Mouse (Mus musculus): ENCODE results near the gene Ap1s1.

DNA sequence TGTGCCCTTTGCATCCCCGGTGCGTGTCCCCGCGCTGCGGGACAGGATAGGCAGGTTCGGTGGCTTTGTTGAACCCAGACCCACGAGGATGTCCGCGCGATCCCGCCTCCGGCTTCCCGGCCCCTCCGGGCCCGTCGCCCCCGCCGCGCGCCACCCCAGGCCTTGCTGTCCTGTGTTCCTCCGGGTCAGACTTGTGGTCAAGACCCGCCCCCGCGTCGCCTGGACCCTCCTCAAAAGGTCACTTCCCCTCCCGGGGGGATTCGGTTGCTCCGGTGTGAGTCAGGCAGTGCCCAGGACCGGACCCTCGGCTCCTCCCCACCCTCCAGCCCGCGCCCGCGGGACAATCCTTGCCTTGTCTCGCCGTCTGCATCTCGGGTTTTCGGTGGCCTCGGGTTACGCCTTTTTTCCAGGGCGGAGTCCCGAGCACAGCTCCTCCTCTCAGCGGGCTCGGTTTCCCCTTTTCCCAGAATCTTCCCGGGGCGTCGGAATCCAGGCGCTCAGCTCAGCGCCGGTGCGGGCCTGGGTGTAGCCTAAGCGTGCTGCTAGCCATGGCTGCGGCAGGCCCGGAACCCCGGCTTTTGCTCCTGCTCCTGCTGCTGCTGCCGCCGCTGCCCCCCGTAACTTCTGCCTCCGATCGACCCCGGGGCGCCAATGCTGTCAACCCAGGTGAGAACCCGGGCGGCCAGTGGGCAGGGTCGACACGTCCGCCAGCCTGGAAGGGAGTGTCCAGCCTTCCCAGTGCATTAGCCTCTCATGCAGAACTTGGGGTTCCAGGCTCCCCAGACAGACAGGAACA lies 58.6 kb downstream of the Ap1s1 start:
- TF ChIP-seq CTCF (IDR thresholded peaks at IDR 0.05; ENCODE audit: insufficient read depth, low read depth, low read length) (no peak), POLR2A (IDR thresholded peaks at IDR 0.05; ENCODE audit: insufficient read depth, low read depth, low read length) (peak; percentile 24; the same call in 1 of the 2 replicates)

Measured in olfactory bulb, adult 2 months (tissue).